Mouse (Mus musculus) c-Kit-positive CD71-positive TER-119-positive erythroid progenitor cells, embryonic 14.5 days (primary cell): ENCODE results near the gene Bmp15.

Experiments used
- DNase-seq: peaks from one replicate; pipeline ENCODE4 v3.0.0-alpha.2; 2013; ENCODE audit warnings: low spot score

Bmp15 gene

GRCm38 (mm10) chrX:6320621-6321020, at the start of gene Bmp15:
TSS of gene Bmp15 (minus strand) at chrX:6320721.
- DNase-seq, result no peak

GRCm38 (mm10) chrX:6368822-6369221, 48.3 kb upstream of the Bmp15 start:
- no peak for DNase-seq

- no peak for DNase-seq
These were observed 37.1 kb upstream of the Bmp15 start for GRCm38 (mm10) chrX:6357503-6358114.

GRCm38 (mm10) chrX:6356876-6357275, 36.4 kb upstream of the Bmp15 start:
- DNase-seq, result no peak

DNA sequence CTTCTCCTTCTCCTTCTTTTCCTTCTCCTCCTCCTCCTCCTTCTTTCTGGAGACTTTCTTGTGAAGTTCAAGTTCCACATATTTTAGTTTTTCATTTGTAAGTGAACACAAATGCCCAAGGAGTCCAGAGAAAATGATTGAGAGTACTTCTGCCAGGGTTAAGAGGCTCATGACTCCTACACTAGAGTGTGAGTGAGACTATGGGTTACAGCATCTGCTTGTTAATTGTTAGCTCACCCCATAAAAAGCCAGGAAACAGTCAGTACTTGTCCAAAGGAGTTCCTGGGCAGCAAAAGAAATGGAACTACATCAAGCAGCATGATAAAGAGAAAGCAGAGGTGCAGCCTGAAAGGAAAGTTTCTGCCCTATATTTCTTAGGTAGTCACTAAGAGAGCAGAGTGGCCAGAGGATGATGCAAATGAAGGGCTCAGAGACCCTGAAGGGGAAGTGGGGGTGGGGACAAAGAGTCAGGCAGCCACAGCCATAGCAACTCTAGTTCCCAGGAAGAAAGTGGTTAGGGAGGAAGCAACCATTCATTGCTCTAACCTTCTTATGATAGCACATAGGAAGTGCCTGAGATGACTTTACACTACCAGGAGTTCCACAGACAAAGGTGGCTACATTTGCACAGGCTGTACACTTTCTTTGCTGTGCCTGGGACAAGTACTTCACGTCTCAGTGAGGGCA, 24.9 kb upstream of the Bmp15 start:
- no peak for DNase-seq

GRCm38 (mm10) chrX:6324056-6324455, 3.5 kb upstream of the Bmp15 start:
- DNase-seq, result no peak

DNA sequence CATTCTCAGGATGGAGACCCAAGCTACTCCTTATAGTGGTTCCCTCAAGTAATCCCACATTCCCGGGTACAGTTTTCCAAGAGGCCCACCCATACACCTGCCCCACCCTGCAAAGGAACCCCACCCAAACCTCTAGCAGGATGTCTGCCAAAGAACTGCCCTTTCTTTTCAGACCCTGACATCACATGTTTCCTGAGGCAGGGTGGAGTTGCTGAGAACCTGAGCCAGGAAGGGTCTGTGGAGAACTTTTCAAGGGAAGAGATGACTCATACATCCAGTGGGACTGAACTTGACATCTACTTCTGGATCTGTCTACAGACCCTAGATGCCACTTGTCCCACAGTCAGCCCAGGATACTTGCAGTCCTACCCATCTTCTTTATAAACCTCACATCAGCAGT, 2.8 kb downstream of the Bmp15 start:
- DNase-seq, result no peak
